In genomic region chr8:12064664-12065063, GRCm38 (mm10) we compare ENCODE assay signal across 31 mouse cellular contexts.
"Had no signal": no experiment of that assay in that cellular context is flagged by ENCODE, and none has a peak within 500 bp of the region (broad histone marks: within the 10 kb centered on the region; RNA-seq: fewer than 3 reads in every experiment).

No protein-coding gene starts in this region.

- H3K9me3 ChIP-seq: limb, embryonic 10.5 days; limb, embryonic 12.5 days; limb, embryonic 13.5 days; limb, embryonic 15.5 days; liver, embryonic 13.5 days; liver, embryonic 15.5 days; lung, embryonic 15.5 days; megakaryocyte, embryonic 14.5 days; midbrain, embryonic 10.5 days; midbrain, embryonic 12.5 days; midbrain, embryonic 13.5 days; midbrain, embryonic 15.5 days; neural tube, embryonic 12.5 days had no signal

- H3K27me3 ChIP-seq: liver, embryonic 13.5 days; liver, embryonic 15.5 days; lung, embryonic 15.5 days had no signal

- H3K27ac ChIP-seq: limb, embryonic 10.5 days; limb, embryonic 12.5 days; limb, embryonic 13.5 days; limb, embryonic 15.5 days; liver, embryonic 13.5 days; liver, embryonic 14.5 days; liver, embryonic 15.5 days; lung, embryonic 15.5 days; macrophage; midbrain, embryonic 10.5 days; midbrain, embryonic 12.5 days; midbrain, embryonic 13.5 days; midbrain, embryonic 15.5 days; neural tube, embryonic 12.5 days had no signal

- ATAC-seq: liver, postnatal 0 days; lung, postnatal 0 days; midbrain, embryonic 13.5 days; midbrain, embryonic 15.5 days; midbrain, embryonic 16.5 days had no signal

- H3K4me3 ChIP-seq: limb, embryonic 10.5 days; limb, embryonic 12.5 days; limb, embryonic 13.5 days; limb, embryonic 15.5 days; liver, embryonic 13.5 days; liver, embryonic 15.5 days; lung, embryonic 15.5 days; megakaryocyte, embryonic 14.5 days; midbrain, embryonic 10.5 days; midbrain, embryonic 12.5 days; midbrain, embryonic 13.5 days; midbrain, embryonic 15.5 days; myocyte; neural tube, embryonic 12.5 days had no signal

- H3K9ac ChIP-seq: limb, embryonic 12.5 days; limb, embryonic 13.5 days; limb, embryonic 15.5 days; liver, embryonic 13.5 days; liver, embryonic 14.5 days; liver, embryonic 15.5 days; liver, postnatal 0 days; lung, embryonic 14.5 days; lung, embryonic 15.5 days; midbrain, embryonic 12.5 days; midbrain, embryonic 13.5 days; midbrain, embryonic 15.5 days; neural tube, embryonic 12.5 days had no signal

- H3K4me2 ChIP-seq: limb, embryonic 12.5 days; limb, embryonic 13.5 days; limb, embryonic 15.5 days; liver, embryonic 11.5 days; liver, embryonic 13.5 days; liver, embryonic 15.5 days; lung, embryonic 14.5 days; lung, embryonic 15.5 days; midbrain, embryonic 11.5 days; midbrain, embryonic 12.5 days; midbrain, embryonic 13.5 days; midbrain, embryonic 15.5 days; neural tube, embryonic 12.5 days had no signal

- H3K36me3 ChIP-seq: limb, embryonic 10.5 days; limb, embryonic 12.5 days; limb, embryonic 13.5 days; limb, embryonic 15.5 days; liver, embryonic 13.5 days; liver, embryonic 15.5 days; lung, embryonic 15.5 days; midbrain, embryonic 10.5 days; midbrain, embryonic 12.5 days; midbrain, embryonic 13.5 days; midbrain, embryonic 15.5 days; neural tube, embryonic 12.5 days had no signal

- DNase-seq: left cerebral cortex, postnatal 4 days; liver; liver, embryonic 13.5 days; liver, postnatal 0 days; lung, adult 18-20 months; lung, adult 2 months; lung, embryonic 14.5 days; lung, postnatal 10 days; lung, postnatal 14 days; lung, postnatal 36 days; lung, postnatal 4 days; midbrain, embryonic 14.5 days had no signal

- H3K4me1 ChIP-seq: limb, embryonic 10.5 days; limb, embryonic 12.5 days; limb, embryonic 13.5 days; limb, embryonic 15.5 days; liver, embryonic 13.5 days; liver, embryonic 15.5 days; lung, embryonic 15.5 days; midbrain, embryonic 10.5 days; neural tube, embryonic 12.5 days had no signal
